Mouse (Mus musculus): ENCODE measurements around the gene Nol6.

DNA sequence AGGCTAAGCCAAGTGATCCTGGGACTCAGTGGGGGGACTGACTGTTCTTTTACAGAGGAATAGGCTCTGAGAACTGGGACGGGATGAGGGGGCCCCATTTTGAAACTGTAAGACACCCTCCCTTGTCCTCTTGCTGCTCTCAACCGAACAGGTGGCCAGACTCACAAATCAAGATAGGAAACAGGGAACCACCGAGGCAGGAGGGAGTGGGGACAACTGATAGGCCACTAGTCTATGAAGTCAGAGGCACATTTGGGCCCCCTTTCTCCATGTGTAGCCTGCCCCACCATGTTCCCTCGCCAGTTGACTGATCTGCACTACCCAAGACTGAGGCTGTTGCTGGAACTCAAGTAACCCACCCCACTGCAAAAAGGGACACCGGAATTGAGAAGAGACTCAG, 27.5 kb downstream of the Nol6 start:
- peak; percentile 52; the same call in 1 of the 2 replicates for TF ChIP-seq EP300 (IDR thresholded peaks at IDR 0.05; ENCODE audit: low read depth)
- no peak for TF ChIP-seq CTCF (IDR thresholded peaks at IDR 0.05; ENCODE audit: low read depth)

Measured in liver, postnatal 0 days (tissue).